Mouse (Mus musculus) liver, embryonic 12.5 days (tissue): ENCODE results near the gene Bcar1. TPM values are rescaled to one million over a fixed set of nuclear protein-coding genes. Genes with fewer than 3 reads are reported as not detected.
A peak's percentile ranks its signal among the peaks of the same experiment; 100 is the strongest.

Experiments used
- ATAC-seq: fragments of 200-750 bp; cut with Nextera tagmentation; 2 replicates; pipeline ENCODE4 v1.8.0; 2017; ENCODE audit warnings: moderate number of reproducible peaks, mild to moderate bottlenecking, moderate library complexity
- H3K27ac ChIP-seq: fragments of 300-500 bp; sonication (generic); 2 replicates; pipeline ENCODE4 v1.5.1; 2016; ENCODE audit warnings: mild to moderate bottlenecking
- H3K27me3 ChIP-seq: fragments of 300-500 bp; sonication (generic); replicated peaks from 2 replicates; pipeline ENCODE4 v1.6.1; 2016; ENCODE audit warnings: mild to moderate bottlenecking, moderate library complexity
- H3K36me3 ChIP-seq: fragments of 300-500 bp; sonication (generic); 2 replicates; pipeline ENCODE4 v1.6.1; 2016; ENCODE audit warnings: mild to moderate bottlenecking, moderate library complexity
- H3K4me1 ChIP-seq: fragments of 300-500 bp; sonication (generic); 2 replicates; pipeline ENCODE4 v1.6.1; 2016
- H3K4me2 ChIP-seq: fragments of 300-500 bp; sonication (generic); 2 replicates; pipeline ENCODE4 v1.6.1; 2016; ENCODE audit warnings: mild to moderate bottlenecking, moderate library complexity
- H3K4me3 ChIP-seq: fragments of 300-500 bp; sonication (generic); 2 replicates; pipeline ENCODE4 v1.5.1; 2016; ENCODE audit warnings: mild to moderate bottlenecking, moderate library complexity
- H3K9ac ChIP-seq: fragments of 300-500 bp; sonication (generic); 2 replicates; pipeline ENCODE4 v1.6.1; 2016; ENCODE audit warnings: mild to moderate bottlenecking, moderate library complexity
- H3K9me3 ChIP-seq: fragments of 300-500 bp; sonication (generic); replicated peaks from 2 replicates; pipeline ENCODE4 v1.6.1; 2016; ENCODE audit warnings: mild to moderate bottlenecking, moderate library complexity
- WGBS: fragments of 180-500 bp; shearing (Covaris S2); methylation state at CpG from one replicate; pipeline ENCODE4 v1.1.7; 2016; ENCODE audit not compliant: insufficient replicate concordance; 5-methylcytosine and 5-hydroxymethylcytosine counted together
- polyA plus RNA-seq: library from polyadenylated mRNA; unstranded; fragments of >200 nt; fragmentation: Nextera tagmentation; extraction: Ambion mirVana; gene quantifications from 2 replicates; pipeline ENCODE4 v1.2.1, GENCODE M21; 2016

Gene Bcar1
- polyA plus RNA-seq, 1 experiment from 2014 or later, result 9.5 TPM

- 46% methylated on average over 6 of the region's 6 CpGs for WGBS
- Histone ChIP-seq H3K9ac (no peak overlapping the region), H3K4me3 (no peak overlapping the region), H3K4me1 (peaks cover 74% of the 10 kb centered on the region), H3K9me3 (no peaks in the 10 kb centered on the region), H3K36me3 (no peaks in the 10 kb centered on the region), H3K27ac (peak overlapping the region; percentile 13; the same call in 1 of the 2 replicates), H3K4me2 (no peak overlapping the region), H3K27me3 (peaks cover 96% of the 10 kb centered on the region)
- ATAC-seq, result no peak
Measured at GRCm38 (mm10) chr8:111734244-111734960, 9.2 kb downstream of the Bcar1 start.

GRCm38 (mm10) chr8:111733581-111734243 lies 9.9 kb downstream of the Bcar1 start:
- Histone ChIP-seq H3K9ac (no peak overlapping the region), H3K4me2 (no peak overlapping the region; the same call in 1 of the 2 replicates), H3K4me1 (peaks cover 78% of the 10 kb centered on the region), H3K27me3 (peaks cover 96% of the 10 kb centered on the region), H3K27ac (peak overlapping the region; percentile 58; the same call in 1 of the 2 replicates), H3K4me3 (no peak overlapping the region), H3K9me3 (no peaks in the 10 kb centered on the region), H3K36me3 (no peaks in the 10 kb centered on the region)
- no peak for ATAC-seq
- 23% methylated on average over 5 of the region's 5 CpGs for WGBS

GRCm38 (mm10) chr8:111732406-111733085 lies 11.1 kb downstream of the Bcar1 start:
- WGBS, result 33% methylated on average over 10 of the region's 10 CpGs
- no peaks in the 10 kb centered on the region for H3K36me3 ChIP-seq
- ATAC-seq, result no peak
- peaks cover 80% of the 10 kb centered on the region for H3K4me1 ChIP-seq
- peak overlapping the region; percentile 89 for H3K4me2 ChIP-seq
- H3K27ac ChIP-seq, result peak overlapping the region; percentile 58
- H3K9me3 ChIP-seq, result no peaks in the 10 kb centered on the region
- H3K9ac ChIP-seq, result no peak overlapping the region
- H3K27me3 ChIP-seq, result peaks cover 96% of the 10 kb centered on the region
- peak overlapping the region; percentile 64 for H3K4me3 ChIP-seq

- Histone ChIP-seq H3K9me3 (no peaks in the 10 kb centered on the region), H3K4me3 (peak overlapping the region; percentile 64), H3K36me3 (no peaks in the 10 kb centered on the region), H3K9ac (peak overlapping the region; percentile 66), H3K27me3 (peaks cover 94% of the 10 kb centered on the region), H3K4me2 (peak overlapping the region; percentile 89), H3K27ac (peak overlapping the region; percentile 58; the same call in 1 of the 2 replicates), H3K4me1 (peaks cover 83% of the 10 kb centered on the region)
- WGBS, result 1% methylated on average over 39 of the region's 41 CpGs
- ATAC-seq, result peak; percentile 91
Measured at GRCm38 (mm10) chr8:111732004-111732403, 11.6 kb downstream of the Bcar1 start.

GRCm38 (mm10) chr8:111731231-111731977 lies 12.2 kb downstream of the Bcar1 start:
- peaks cover 83% of the 10 kb centered on the region for H3K4me1 ChIP-seq
- H3K9me3 ChIP-seq, result no peaks in the 10 kb centered on the region
- WGBS, result 3% methylated on average over 39 of the region's 39 CpGs
- ATAC-seq, result no peak
- H3K9ac ChIP-seq, result peak overlapping the region; percentile 66
- H3K4me3 ChIP-seq, result peak overlapping the region; percentile 64
- 0 out of 2 replicates have a peak overlapping the region, but pooled peaks have one; percentile 58 for H3K27ac ChIP-seq
- peak overlapping the region; percentile 89 for H3K4me2 ChIP-seq
- no peaks in the 10 kb centered on the region for H3K36me3 ChIP-seq
- peaks cover 94% of the 10 kb centered on the region for H3K27me3 ChIP-seq

GRCm38 (mm10) chr8:111729233-111730170 lies 14.1 kb downstream of the Bcar1 start:
- no peak for ATAC-seq
- Histone ChIP-seq H3K27ac (no peak overlapping the region), H3K9me3 (no peaks in the 10 kb centered on the region), H3K4me1 (peaks cover 71% of the 10 kb centered on the region), H3K36me3 (no peaks in the 10 kb centered on the region), H3K27me3 (peaks cover 79% of the 10 kb centered on the region), H3K4me2 (peak overlapping the region; percentile 89), H3K9ac (0 out of 2 replicates have a peak overlapping the region, but pooled peaks have one; percentile 8), H3K4me3 (no peak overlapping the region; the same call in 1 of the 2 replicates)
- WGBS, result 49% methylated on average over 7 of the region's 7 CpGs

- peaks cover 69% of the 10 kb centered on the region for H3K27me3 ChIP-seq
- no peak overlapping the region for H3K4me3 ChIP-seq
- no peak overlapping the region for H3K4me2 ChIP-seq
- H3K9me3 ChIP-seq, result no peaks in the 10 kb centered on the region
- no peak for ATAC-seq
- no peak overlapping the region for H3K9ac ChIP-seq
- H3K36me3 ChIP-seq, result no peaks in the 10 kb centered on the region
- peaks cover 61% of the 10 kb centered on the region for H3K4me1 ChIP-seq
- no peak overlapping the region for H3K27ac ChIP-seq
- 66% methylated on average over 5 of the region's 5 CpGs for WGBS
Measured at GRCm38 (mm10) chr8:111728481-111728880, 15.1 kb downstream of the Bcar1 start.

GRCm38 (mm10) chr8:111727553-111727952 lies 16.1 kb downstream of the Bcar1 start:
- Histone ChIP-seq H3K4me2 (no peak overlapping the region), H3K36me3 (no peaks in the 10 kb centered on the region), H3K4me3 (no peak overlapping the region), H3K9ac (no peak overlapping the region), H3K27me3 (peaks cover 60% of the 10 kb centered on the region), H3K27ac (no peak overlapping the region), H3K4me1 (peaks cover 52% of the 10 kb centered on the region), H3K9me3 (no peaks in the 10 kb centered on the region)
- WGBS, result 49% methylated on average over 4 of the region's 4 CpGs
- no peak for ATAC-seq

- Histone ChIP-seq H3K4me3 (no peak overlapping the region), H3K27ac (peak overlapping the region; percentile 69), H3K27me3 (peaks cover 47% of the 10 kb centered on the region), H3K9me3 (no peaks in the 10 kb centered on the region), H3K4me2 (no peak overlapping the region), H3K36me3 (no peaks in the 10 kb centered on the region), H3K9ac (no peak overlapping the region), H3K4me1 (peaks cover 43% of the 10 kb centered on the region)
- WGBS, result 40% methylated on average over 7 of the region's 7 CpGs
- peak; percentile 50; the same call in 1 of the 2 replicates for ATAC-seq
Measured at GRCm38 (mm10) chr8:111726102-111726900, 17.3 kb downstream of the Bcar1 start.

- H3K36me3 ChIP-seq, result peaks cover 6% of the 10 kb centered on the region
- no peak for ATAC-seq
- H3K27me3 ChIP-seq, result peaks cover 38% of the 10 kb centered on the region
- no peak overlapping the region for H3K4me2 ChIP-seq
- no peak overlapping the region for H3K9ac ChIP-seq
- WGBS, result 68% methylated on average over 6 of the region's 6 CpGs
- no peak overlapping the region for H3K4me3 ChIP-seq
- no peak overlapping the region for H3K27ac ChIP-seq
- H3K4me1 ChIP-seq, result peaks cover 38% of the 10 kb centered on the region
- H3K9me3 ChIP-seq, result no peaks in the 10 kb centered on the region
Measured at GRCm38 (mm10) chr8:111725341-111725740, 18.3 kb downstream of the Bcar1 start.
